8 mouse cellular contexts compared by ENCODE assay signal in the genomic region with DNA sequence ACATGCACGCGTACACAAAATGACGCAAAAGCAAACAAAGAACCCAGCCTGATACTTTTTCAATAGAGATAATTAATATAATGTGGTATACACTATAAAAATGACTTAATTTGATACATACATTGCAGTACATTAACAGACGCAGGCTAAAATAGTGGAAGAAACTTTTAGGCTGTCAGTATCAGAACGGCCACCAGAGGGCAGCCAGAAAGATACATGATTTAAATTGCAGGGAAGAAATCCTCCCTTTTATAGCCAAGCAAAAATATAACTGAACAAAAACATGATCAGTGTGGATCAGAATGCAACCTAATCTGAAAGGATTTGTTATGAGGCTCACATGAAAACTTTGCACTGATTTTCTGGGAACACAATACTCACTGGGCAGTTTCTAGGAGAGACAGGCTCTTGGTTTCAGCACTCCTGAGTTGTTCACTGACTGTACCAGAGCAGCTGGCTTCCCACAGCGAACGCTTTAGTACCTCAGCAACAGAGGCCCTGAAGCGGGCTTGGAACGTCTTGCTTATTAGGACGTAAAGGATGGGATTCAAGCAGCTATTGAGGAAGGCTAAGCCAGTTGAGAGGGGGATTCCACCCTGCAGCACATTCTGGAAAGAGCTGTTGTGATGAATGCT. TPM values are rescaled to one million over a fixed set of nuclear protein-coding genes. Genes with fewer than 3 reads are reported as not detected.
DNase-seq lines count a peak whose midpoint lies in the region; ATAC-seq and TF ChIP-seq lines count a peak whose summit lies in the region.
"Had no signal": no experiment of that assay in that cellular context is flagged by ENCODE, and none has a peak within 500 bp of the region (broad histone marks: within the 10 kb centered on the region; RNA-seq: fewer than 3 reads in every experiment).

No protein-coding gene starts in this region.

- no peak overlapping the region for H3K4me2 ChIP-seq in liver, postnatal 0 days (ENCODE audit: low read depth, low read length)

- H3K27ac ChIP-seq in liver, postnatal 0 days (ENCODE audit: low read depth), result no peak overlapping the region

- TF ChIP-seq EP300 in liver, postnatal 0 days (IDR thresholded peaks at IDR 0.05; ENCODE audit: low read depth), result no peak

- 59% methylated on average over 10 of the region's 10 CpGs for WGBS in liver, postnatal 0 days (ENCODE audit: insufficient replicate concordance)

- H3K9me3 ChIP-seq in liver, postnatal 0 days (ENCODE audit: low read length), result no peaks in the 10 kb centered on the region

- no peak overlapping the region for H3K4me3 ChIP-seq in liver, postnatal 0 days (ENCODE audit: low read depth, low read length)

- peaks cover 11% of the 10 kb centered on the region for H3K4me1 ChIP-seq in liver, postnatal 0 days (ENCODE audit: insufficient read depth)

- ATAC-seq in liver, postnatal 0 days, result no peak

- H3K36me3 ChIP-seq in liver, postnatal 0 days (replicated peaks; ENCODE audit: insufficient read depth, low read length), result peaks cover 21% of the 10 kb centered on the region

- TF ChIP-seq CTCF in liver, postnatal 0 days (IDR thresholded peaks at IDR 0.05; ENCODE audit: low read depth), result peak; percentile 77

- no peak overlapping the region for H3K9ac ChIP-seq in liver, postnatal 0 days (replicated peaks)

- DNase-seq in ovary, postnatal 14 days (ENCODE audit: low spot score), result peak; percentile 31
- DNase-seq in ovary, postnatal 36 days (ENCODE audit: low spot score), result no peak
- DNase-seq in adrenal gland, postnatal 10 days, result peak; percentile 71
- peak; percentile 36 for DNase-seq in fibroblast of lung, adult 2 months (ENCODE audit: low read depth)
- peak; percentile 77 for DNase-seq in induced T-regulatory cell, adult 2 months (ENCODE audit: low read depth)
- peak; percentile 43 for DNase-seq in liver, postnatal 0 days
- DNase-seq in right cerebral cortex, postnatal 10 days (ENCODE audit: low spot score in 2 of 2), result peak; percentile 77 to 82

- H3K27me3 ChIP-seq in liver, postnatal 0 days (ENCODE audit: insufficient read depth, low read length), result no peaks in the 10 kb centered on the region

RNA-seq across cellular contexts. Expression of gene Ndufs1, which starts 6.1 kb away (rescaled TPM):
- total RNA-seq in adrenal gland, postnatal 10 days (2021), result 100 to 1,000 TPM; 379 to 450 TPM
- 88.8 and 102 TPM in 2 replicates for polyA plus RNA-seq in liver, postnatal 0 days (2015; fragmentation: Nextera tagmentation; extraction: Ambion mirVana)

RNA-seq across cellular contexts. Expression of gene Eef1b2, which starts 6.1 kb away (rescaled TPM):
- 100 to 1,000 TPM; 698 to 749 TPM for total RNA-seq in adrenal gland, postnatal 10 days (2021)
- polyA plus RNA-seq in liver, postnatal 0 days (2015; fragmentation: Nextera tagmentation; extraction: Ambion mirVana), result 352 and 364 TPM in 2 replicates

RNA-seq across cellular contexts. Expression of gene Gpr1, which starts 31.6 kb away (rescaled TPM):
- under 1 TPM; 0.33 to 0.66 TPM for total RNA-seq in adrenal gland, postnatal 10 days (2021)
- 0.05 TPM in 1 of 2 replicates, not detected in the other for polyA plus RNA-seq in liver, postnatal 0 days (2015; fragmentation: Nextera tagmentation; extraction: Ambion mirVana)
- total RNA-seq: liver, adult 2 months had no signal
- polyA plus RNA-seq: liver, adult 2 months had no signal
